Mouse (Mus musculus) CH12.LX (cell line): ENCODE results near the gene Aldh4a1.

ENCODE experiments used
- CTCF ChIP-seq, 2 experiments: IDR thresholded peaks in 1 of 2; conservative IDR thresholded peaks in 1 of 2; 2 replicates each; pipeline ENCODE4 v1.5.1; 2011 to 2012; ENCODE audit warnings: low read depth in 2 of 2, low read length in 2 of 2, improper control_type of control experiment in 1 of 2, inconsistent platforms in 1 of 2, mild to moderate bottlenecking in 1 of 2, moderate library complexity in 1 of 2
- EP300 ChIP-seq: IDR thresholded peaks from 2 replicates; pipeline ENCODE4 v1.6.1; 2011; ENCODE audit warnings: low read length, improper control_type of control experiment
- NELFE ChIP-seq: IDR thresholded peaks from 2 replicates; pipeline ENCODE4 v1.6.1; 2011; ENCODE audit warnings: low read depth, low read length, improper control_type of control experiment
- NRF1 ChIP-seq: IDR thresholded peaks from 2 replicates; pipeline ENCODE4 v1.6.1; 2014; ENCODE audit warnings: low read depth, mild to moderate bottlenecking, inconsistent platforms, low read length, improper control_type of control experiment, moderate library complexity
- POLR2A ChIP-seq: IDR thresholded peaks from 2 replicates; pipeline ENCODE4 v1.6.1; 2011; ENCODE audit warnings: low read depth, mild to moderate bottlenecking, improper control_type of control experiment, low read length
- ZKSCAN1 ChIP-seq: IDR thresholded peaks from 2 replicates; pipeline ENCODE4 v1.6.1; 2012; ENCODE audit warnings: low read depth, inconsistent platforms, low read length, improper control_type of control experiment, borderline replicate concordance

DNA sequence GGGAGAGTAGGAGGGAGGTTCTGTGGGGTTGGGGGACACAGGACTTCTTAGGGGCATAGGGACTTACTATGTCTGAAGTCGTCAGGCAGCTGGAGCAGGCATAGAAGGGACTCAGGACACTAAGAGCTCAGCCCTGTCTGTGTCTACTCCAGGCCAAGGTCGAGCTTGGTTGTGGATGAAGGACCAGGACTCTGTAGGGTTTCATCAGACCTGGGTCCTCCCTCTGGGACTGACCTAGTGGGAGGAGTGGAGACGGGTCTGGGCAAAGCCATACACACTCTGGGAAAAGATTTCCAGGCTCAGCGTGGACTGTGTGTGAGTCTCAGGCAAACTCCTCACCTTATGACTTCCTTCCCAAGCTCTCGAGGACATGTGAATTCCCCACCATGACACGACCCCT is 2.9 kb upstream of the Aldh4a1 start:
- TF ChIP-seq NELFE (no peak), CTCF (conservative IDR thresholded peaks at IDR 0.05 in 1 of 2, IDR thresholded peaks at IDR 0.05 in 1 of 2; ENCODE audit: low read depth in 2 of 2, low read length in 2 of 2) (no peak), POLR2A (no peak), NRF1 (no peak), ZKSCAN1 (no peak), EP300 (no peak)
